Mouse (Mus musculus): ENCODE measurements around the gene Cacna2d1.

GRCm38 (mm10) chr5:16243599-16243998 is 309.1 kb downstream of the Cacna2d1 start:
- TF ChIP-seq CTCF (conservative IDR thresholded peaks at IDR 0.05; ENCODE audit: low read length) (no peak), NANOG (IDR thresholded peaks at IDR 0.05; ENCODE audit: borderline replicate concordance, low read length) (no peak)

Measured in E14TG2a.4 (cell line).